Mouse (Mus musculus) thymus, postnatal 10 days (tissue): ENCODE measurements around the gene Hist1h2br.
"Not testable (repeated sequence)": the region's sequence is repeated elsewhere in the genome, so short reads cannot be mapped to it uniquely, and the experiment has no call there.

Source experiments
- DNase-seq, 2 experiments: peaks; one replicate each; pipeline ENCODE4 v3.0.0; 2021; ENCODE audit warnings: low spot score in 2 of 2

Hist1h2br gene

DNA sequence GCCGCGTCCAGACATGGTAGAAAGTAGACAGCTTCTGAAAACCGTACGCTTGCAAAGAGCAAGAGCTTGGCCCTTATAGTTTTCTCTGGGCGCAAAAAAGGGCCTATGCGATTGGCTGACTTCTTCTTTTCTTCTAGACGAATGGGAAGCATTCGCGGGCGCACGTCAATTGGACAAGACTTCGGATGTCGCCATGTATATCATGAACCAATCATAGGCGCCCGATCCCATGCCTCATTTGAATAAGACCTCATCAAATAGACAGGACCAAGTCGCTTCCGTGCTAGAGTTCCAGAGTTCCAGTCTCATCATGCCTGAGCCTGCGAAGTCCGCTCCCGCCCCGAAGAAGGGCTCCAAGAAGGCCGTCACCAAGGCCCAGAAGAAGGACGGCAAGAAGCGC lies at the start of gene Hist1h2br, which contains the start of gene Hist1h2ap:
TSS of gene Hist1h2br (plus strand) at position 283 of the 400 bp plus-strand sequence.
TSS of gene Hist1h2ap (minus strand) at position 47 of the 400 bp plus-strand sequence.
- not testable (repeated sequence) for DNase-seq

DNA sequence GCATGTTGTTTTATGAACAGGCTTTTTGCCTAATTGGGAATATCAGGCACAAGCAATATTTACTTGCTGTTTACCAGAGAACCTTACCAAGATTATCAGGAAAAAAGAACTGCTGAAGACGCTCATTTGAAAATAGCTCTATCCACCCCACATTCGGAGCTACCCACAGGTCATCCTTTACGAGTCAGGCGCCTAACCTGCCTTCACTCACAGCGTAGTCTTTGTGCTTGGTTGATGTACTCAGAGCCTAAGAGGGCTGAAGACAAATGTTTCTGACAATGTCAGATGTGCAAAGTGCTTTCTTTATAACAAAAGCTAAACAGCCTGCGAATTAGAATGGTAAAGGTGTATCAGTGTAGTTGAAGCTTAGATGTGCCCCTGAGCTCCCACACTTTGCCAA lies 49.2 kb upstream of the Hist1h2br start:
- no peak for DNase-seq

DNA sequence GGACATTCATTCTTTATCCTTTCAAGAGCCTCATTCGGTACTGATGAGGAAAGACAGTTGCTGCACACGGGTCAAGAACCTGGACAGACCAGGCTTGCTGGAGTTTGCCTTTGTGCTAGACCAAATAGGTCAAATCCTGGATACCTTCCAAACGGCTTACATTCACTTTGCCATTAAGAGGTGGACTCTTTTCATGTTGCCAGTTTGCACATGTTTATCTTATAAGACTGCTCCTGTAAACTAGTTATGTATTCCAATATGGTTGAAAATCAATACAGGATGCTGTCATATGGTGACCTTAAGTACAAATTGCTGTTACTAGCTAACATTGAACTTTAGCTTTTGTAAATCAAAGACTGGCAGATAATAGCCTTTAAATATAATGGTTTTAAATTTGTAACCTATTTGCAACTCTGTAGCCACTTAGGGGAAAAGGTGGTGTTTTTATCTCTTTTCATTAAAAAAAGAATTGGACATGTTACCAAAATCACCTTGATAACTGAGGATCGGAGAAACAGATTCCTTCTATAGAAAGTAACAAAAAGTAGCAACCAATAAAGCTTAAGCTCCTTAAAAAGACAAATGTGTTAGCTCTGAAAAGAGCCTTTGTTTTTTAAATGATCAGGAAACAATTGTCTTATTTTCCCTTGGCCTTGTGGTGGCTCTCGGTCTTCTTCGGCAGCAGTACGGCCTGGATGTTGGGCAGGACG lies 47.2 kb upstream of the Hist1h2br start:
- no peak for DNase-seq

DNA sequence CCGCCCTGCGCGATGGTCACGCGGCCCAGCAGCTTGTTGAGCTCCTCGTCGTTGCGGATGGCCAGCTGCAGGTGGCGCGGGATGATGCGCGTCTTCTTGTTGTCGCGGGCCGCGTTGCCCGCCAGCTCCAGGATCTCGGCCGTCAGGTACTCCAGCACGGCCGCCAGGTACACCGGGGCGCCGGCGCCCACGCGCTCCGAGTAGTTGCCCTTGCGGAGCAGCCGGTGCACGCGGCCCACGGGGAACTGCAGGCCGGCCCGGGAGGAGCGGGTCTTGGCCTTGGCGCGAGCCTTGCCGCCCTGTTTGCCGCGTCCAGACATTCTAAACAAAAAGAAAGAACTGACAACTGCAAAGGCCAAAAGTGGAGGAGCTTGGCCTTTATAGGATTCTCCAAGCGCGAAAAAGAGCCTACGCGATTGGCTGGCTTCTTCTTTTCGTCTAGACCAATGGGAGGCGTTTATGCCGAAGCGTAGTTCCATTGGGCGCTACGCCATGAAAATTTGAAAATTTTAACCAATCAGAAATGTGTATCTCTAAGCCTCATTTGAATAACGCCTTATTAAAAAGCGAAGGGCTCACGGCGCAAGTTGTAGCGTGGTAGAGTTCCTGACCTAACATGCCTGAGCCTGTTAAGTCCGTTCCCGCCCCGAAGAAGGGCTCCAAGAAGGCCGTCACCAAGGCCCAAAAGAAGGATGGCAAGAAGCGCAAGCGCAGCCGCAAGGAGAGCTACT lies 46.5 kb upstream of the Hist1h2br start, which contains the start of the genes Hist1h2an and Hist1h2bp:
TSS of gene Hist1h2an (minus strand) at position 320 of the 731 bp plus-strand sequence.
TSS of gene Hist1h2bp (plus strand) at position 563 of the 731 bp plus-strand sequence.
- peak; percentile 82 to 88 for DNase-seq

DNA sequence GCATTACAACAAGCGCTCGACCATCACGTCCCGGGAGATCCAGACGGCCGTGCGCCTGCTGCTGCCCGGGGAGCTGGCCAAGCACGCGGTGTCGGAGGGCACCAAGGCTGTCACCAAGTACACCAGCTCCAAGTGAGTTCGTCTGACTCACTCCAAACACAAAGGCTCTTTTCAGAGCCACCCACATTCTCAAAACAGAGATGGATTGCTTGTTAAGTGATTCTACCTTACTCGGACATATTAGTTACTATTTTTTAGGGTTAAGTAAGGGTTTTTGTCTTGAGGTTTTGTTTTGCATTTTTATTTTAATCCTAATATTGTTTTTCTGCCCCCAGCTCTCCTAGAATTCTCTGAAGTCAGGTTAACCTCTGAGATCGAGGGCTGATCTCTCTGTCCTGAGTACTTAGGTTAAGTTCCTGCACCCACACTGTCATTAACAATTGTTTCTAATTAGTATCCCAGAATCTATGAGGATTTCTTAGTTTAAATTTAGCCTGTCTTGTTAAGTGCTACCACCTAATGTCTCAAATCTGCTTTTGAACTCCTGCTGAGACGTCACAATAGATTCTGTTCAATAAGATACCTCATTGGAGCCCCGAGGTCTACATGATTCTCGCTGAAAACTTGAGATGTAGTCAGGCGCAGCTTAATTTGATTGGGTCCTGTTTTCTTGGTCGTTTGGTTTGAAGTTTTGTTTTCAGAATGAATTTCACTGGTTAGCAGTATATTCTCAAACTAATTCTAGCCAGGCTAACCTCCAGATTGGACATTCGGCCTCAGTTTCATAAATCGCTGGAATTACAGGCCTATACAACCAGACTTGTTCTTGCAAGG lies 45.6 kb upstream of the Hist1h2br start:
- DNase-seq: no peak

DNA sequence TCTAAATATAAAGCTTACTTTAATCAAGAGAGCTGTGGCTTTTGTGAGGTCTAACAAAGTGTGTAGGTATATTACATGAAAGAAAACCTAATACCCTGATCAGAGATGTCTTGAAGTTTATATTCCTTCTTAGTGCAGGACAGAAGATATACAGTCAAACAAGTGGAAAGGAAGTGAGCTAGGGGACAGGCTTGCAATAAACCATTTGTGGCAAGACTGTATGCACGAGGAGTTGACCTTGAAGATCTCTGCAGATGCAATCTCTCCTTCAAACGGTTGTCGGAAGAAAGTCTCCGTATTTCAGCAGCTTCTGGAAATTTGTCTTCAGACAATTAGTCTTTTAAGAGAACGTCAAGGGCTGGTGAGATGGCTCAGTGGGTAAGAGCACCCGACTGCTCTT lies 43.6 kb upstream of the Hist1h2br start:
- no peak for DNase-seq

DNA sequence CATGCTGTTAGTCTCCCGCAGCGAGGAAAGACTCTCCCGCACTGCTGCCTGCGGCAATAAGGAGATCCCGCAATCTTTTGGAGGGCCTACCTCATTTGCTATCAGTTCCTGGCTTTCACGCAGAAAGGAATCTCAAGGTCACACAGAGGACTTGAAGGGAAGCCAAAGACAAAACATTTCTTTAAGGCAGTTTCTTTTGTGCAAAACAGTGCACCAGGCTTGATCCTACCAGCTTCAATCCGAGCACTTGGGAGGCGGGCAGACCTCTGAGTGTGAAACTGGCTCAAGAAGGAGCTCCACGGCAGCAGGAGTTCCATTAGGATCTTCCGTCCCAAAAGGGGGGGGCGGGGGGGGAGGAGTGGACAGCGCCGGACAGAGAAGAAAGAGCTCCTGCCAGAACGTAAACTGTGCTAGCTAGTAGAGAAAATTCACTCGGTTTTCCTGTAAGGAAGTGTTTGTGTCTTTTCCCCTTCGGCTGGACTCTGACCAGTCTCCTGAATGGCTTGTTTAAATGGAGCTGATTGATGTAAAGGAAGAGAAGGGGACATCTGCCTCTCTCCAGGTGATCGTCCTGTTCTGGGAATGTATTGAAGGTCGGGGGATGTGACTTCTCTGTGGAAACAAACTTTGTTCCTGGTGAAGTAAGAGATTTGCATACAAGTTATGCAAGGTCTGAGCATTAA lies 42.8 kb upstream of the Hist1h2br start:
- DNase-seq: no peak

DNA sequence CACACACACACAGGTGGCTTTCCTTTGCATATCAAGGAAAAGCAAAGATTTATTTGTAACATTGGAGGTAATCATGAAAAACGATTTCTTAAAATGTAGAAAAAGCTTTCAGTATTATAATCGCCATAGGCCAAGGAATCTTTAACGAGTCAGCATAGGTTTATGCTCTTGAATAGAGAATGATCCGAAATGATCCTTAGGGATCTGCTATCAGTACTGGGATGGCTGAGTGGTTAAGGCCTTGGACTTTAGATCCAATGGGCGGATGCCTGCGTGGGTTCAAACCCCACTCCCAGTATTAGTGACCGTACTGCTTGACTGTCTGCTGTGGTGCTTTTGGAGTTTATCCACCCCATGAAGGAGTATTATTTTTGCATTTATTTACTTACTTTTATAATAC lies 38.0 kb upstream of the Hist1h2br start:
- no peak for DNase-seq

DNA sequence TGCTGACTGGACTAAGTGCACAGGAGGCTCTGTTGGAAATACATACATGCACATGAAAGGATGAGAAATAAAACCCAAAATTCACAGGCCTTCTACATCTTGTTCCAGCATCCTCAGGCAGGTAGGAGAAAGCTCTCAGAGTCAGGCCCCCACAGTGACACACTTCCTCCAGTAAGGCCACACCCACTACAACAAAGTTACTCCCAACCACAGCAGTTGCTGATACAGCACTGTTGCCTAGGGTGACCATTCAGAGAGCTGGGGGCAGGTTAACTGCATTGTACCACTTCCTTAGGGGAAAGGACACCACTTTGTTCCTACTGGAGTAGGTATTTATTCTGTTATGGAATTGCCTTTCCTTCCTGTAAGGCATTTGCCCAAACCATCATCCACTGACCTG lies 36.4 kb upstream of the Hist1h2br start:
- not testable (repeated sequence) for DNase-seq

DNA sequence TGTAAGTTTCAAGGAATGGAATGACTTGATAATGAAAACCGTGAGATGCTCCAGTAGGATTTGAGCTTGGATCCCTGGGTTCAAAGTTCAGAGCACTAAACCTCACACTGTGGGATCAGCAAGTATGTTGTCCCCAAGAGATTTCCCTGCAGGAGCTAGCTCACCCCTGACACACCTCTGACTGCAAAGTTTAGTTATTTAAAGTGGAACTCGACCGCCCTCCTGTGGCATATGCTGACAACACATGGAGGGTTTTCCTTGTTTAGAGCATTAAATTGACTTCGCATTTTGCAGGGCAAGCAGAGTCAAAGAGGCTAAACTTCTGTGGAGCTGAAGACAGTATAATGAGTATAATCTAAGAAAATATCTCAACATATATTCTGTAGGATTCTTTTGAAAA lies 30.5 kb upstream of the Hist1h2br start:
- DNase-seq: not testable (repeated sequence)

DNA sequence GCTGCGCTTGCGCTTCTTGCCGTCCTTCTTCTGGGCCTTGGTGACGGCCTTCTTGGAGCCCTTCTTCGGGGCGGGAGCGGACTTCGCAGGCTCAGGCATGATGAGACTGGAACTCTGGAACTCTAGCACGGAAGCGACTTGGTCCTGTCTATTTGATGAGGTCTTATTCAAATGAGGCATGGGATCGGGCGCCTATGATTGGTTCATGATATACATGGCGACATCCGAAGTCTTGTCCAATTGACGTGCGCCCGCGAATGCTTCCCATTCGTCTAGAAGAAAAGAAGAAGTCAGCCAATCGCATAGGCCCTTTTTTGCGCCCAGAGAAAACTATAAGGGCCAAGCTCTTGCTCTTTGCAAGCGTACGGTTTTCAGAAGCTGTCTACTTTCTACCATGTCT lies 23.5 kb upstream of the Hist1h2br start, which contains the start of the genes Hist1h2bq and Hist1h2ao:
TSS of gene Hist1h2bq (minus strand) at position 125 of the 400 bp plus-strand sequence.
TSS of gene Hist1h2ao (plus strand) at position 393 of the 400 bp plus-strand sequence.
- not testable (repeated sequence) for DNase-seq

DNA sequence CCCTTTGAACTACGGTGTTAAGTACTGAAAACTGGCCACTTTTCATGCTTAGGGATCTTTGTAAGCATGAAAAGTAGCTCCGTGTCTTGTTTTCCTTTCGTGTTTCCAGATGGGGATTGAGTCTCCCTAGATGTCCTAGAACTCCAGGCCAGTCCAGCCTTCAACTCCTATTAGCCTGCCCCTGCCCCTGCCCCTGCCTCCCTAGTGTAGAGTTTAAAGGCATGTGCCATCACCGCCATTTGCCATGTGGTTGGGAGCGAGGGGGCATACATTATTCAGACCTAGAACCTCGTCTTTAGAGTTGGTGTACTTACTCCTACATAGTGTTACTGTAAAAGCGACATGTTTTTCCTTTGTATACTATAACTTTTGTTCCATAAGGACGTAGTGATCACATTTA lies 22.5 kb upstream of the Hist1h2br start:
- not testable (repeated sequence) for DNase-seq

DNA sequence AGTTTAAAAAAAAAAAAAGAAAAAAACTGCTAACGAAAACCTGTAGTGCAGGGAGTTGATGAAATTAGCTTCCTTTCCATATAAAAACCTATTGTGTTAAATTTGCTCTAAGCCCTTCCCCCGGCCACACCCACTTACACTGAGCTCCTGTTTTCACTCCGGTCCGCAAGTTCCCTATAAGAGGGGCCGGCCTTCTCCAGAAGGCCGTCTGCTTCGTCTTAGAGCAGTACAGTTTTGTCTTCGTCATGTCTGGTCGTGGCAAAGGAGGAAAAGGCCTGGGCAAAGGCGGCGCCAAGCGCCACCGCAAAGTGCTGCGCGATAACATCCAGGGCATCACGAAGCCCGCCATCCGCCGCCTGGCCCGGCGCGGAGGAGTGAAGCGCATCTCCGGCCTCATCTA lies 22.0 kb upstream of the Hist1h2br start, which contains the start of gene Hist1h4m:
TSS of gene Hist1h4m (plus strand) at position 208 of the 400 bp plus-strand sequence.
- DNase-seq: peak; percentile 53 to 60

DNA sequence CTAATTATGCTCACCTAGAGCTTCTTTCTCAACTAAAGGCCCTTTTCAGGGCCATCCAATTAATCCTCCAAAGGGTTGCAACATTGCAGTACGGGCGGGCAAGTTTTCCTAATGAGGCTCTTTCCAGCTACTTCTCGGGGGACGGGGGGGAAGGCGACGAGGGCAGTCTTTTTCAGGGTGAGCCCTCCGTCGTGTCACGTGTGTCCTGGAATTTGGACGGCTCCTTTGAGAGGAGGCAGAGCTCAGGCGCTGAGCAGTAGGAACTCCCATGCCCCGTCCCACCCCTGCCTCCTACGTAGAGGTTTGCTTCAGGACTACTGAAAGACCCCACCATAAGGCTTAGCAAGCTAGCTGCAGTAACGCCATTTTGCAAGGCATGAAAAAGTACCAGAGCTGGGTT lies 21.5 kb upstream of the Hist1h2br start:
- DNase-seq: not testable (repeated sequence)

DNA sequence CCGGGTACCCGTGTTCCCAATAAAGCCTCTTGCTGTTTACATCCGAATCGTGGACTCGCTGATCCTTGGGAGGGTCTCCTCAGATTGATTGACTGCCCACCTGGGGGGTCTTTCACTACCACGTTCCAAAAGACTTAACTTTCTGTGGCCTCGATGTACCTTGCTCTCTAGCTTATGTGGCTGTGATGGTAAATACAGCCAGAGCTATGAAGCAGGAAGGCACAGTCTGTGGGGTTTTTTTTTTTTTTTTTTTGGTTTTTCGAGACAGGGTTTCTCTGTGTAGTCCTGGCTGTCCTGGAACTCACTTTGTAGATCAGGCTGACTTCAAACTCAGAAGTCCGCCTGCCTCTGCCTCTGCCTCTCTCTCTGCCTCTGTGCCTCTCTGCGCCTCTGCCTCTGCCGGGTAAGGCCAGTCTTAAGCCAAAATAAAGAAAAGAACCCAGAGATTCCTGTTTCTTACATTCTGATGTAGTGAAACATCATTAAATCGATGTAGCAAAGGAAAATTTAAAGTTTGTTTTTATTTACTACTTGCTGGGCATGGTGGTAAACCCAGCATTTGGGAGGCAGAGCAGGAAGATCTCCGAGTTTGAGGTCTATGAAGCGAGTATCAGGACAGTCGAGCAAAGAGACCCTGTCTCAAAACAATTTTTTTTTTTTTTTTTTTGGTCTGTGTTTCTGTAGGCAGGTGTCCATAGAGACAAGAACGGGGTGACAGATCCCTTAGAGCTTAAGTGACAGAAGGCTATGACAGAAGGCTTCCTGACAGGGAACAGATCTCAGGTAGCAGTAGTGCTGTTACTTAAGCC lies 13.3 kb upstream of the Hist1h2br start:
- not testable (repeated sequence) for DNase-seq

DNA sequence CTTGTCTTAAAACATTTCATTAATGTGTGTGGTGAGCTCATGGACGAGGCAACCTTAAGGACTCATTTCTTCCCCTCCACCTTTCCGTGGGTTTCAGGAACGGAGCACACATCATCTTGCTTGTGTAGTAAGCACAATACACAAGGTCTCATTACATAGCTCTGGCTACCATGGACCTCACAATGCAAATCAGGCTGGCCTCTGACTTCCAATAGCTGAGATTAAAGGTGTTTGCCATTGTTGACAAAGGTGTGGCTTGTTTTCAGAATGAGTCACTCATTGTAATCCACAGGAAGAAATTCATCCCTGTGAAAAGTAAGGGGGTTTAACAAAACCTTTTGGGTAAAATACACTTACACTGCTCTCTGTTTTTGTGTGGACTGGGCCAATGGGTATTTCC lies 5.0 kb upstream of the Hist1h2br start:
- no peak for DNase-seq

DNA sequence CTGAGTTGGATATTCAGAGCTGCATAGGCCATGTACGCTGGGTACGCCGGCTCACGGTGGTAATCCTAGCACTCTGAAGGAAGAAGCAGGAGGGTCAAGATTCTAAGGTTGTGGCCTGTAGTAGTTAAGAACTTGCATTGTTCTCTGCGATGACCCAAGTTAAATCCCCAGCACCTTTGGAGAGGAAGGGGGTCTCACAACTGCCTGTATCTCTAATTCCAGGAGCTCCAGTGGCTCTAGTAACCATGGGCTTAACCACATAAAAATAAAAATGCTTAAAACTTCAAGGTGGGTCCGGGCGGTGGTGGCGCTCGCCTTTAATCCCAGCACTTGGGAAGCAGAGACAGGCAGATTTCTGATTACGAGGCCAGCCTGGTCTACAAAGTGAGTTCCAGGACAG lies 3.2 kb upstream of the Hist1h2br start:
- DNase-seq: no peak

DNA sequence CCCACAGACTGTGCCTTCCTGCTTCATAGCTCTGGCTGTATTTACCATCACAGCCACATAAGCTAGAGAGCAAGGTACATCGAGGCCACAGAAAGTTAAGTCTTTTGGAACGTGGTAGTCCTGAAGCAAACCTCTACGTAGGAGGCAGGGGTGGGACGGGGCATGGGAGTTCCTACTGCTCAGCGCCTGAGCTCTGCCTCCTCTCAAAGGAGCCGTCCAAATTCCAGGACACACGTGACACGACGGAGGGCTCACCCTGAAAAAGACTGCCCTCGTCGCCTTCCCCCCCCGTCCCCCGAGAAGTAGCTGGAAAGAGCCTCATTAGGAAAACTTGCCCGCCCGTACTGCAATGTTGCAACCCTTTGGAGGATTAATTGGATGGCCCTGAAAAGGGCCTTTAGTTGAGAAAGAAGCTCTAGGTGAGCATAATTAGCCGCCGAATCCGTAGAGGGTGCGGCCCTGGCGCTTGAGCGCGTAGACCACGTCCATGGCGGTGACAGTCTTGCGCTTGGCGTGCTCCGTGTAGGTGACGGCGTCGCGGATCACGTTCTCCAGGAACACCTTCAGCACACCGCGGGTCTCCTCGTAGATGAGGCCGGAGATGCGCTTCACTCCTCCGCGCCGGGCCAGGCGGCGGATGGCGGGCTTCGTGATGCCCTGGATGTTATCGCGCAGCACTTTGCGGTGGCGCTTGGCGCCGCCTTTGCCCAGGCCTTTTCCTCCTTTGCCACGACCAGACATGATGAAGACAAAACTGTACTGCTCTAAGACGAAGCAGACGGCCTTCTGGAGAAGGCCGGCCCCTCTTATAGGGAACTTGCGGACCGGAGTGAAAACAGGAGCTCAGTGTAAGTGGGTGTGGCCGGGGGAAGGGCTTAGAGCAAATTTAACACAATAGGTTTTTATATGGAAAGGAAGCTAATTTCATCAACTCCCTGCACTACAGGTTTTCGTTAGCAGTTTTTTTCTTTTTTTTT lies 1.8 kb upstream of the Hist1h2br start, which contains the start of gene Hist1h4n:
TSS of gene Hist1h4n (minus strand) at position 779 of the 977 bp plus-strand sequence.
- DNase-seq: peak; percentile 39 to 42

DNA sequence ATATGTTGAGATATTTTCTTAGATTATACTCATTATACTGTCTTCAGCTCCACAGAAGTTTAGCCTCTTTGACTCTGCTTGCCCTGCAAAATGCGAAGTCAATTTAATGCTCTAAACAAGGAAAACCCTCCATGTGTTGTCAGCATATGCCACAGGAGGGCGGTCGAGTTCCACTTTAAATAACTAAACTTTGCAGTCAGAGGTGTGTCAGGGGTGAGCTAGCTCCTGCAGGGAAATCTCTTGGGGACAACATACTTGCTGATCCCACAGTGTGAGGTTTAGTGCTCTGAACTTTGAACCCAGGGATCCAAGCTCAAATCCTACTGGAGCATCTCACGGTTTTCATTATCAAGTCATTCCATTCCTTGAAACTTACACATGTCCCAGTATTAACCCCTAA lies 7.0 kb downstream of the Hist1h2br start:
- not testable (repeated sequence) for DNase-seq
